Mouse (Mus musculus) kidney, postnatal 25 days (tissue): ENCODE measurements at regions not wholly inside any gene's neighbourhood (a gene's known extent, or its start where the extent isn't known, plus 50 kb on each side); places are given as distances from the start of the nearest gene placed in this dataset.
A peak's percentile ranks its signal among the peaks of the same experiment; 100 is the strongest.
"Not testable (repeated sequence)": the region's sequence is repeated elsewhere in the genome, so short reads cannot be mapped to it uniquely, and the experiment has no call there.

Experiments used
- DNase-seq, 2 experiments: peaks; one replicate each; pipeline ENCODE4 v3.0.0; 2021; ENCODE audit warnings: mixed read lengths in 2 of 2

DNA sequence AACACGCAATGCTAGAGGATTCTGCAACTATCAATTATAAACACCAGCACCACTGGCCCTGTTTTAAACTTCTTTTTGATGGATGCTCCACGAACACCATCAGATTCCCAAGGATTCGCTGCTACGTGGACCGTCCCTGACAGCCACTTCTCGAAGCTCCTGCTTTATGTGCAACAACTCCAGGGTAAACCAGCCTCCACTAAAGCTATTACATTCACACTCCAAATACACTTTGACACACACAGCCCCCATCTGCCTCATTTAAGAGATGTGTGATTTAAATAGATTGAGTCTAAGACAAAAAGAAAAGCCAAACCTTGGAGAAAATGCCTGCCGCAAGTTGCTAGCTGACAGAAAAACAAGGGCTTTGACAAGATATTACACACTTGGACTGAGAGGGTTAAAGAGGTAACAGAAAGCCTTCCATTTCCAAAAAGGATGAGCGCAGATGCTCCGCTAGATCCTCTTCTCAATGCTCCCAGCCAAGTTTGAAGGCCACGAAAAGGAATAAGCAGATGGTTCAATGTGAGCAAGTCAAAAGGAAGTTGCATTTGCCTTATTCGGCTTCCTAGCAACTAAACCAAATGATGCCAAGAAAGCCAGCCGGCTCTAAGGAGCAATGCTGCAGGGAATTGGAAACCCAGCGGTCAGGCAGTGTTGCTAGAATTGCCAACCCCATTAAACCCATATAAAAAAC lies 54.0 kb upstream of the Cnep1r1 start:
- DNase-seq = no peak

DNA sequence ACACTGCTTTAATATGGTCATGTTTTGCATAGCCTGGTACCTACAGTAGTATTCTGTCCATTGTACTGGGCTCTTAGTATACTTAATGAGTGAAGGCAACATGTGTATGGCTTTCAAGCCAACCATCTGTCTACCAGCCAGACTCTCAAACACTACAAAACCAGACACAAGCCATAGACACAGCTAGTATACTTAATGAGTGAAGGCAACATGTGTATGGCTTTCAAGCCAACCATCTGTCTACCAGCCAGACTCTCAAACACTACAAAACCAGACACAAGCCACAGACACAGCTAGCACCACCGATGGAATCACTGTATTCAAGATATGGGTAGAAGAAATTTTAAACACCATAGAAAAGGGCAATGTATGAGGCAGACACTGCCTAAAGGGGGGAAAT lies 59.5 kb upstream of the Cnep1r1 start:
- DNase-seq = not testable (repeated sequence)

DNA sequence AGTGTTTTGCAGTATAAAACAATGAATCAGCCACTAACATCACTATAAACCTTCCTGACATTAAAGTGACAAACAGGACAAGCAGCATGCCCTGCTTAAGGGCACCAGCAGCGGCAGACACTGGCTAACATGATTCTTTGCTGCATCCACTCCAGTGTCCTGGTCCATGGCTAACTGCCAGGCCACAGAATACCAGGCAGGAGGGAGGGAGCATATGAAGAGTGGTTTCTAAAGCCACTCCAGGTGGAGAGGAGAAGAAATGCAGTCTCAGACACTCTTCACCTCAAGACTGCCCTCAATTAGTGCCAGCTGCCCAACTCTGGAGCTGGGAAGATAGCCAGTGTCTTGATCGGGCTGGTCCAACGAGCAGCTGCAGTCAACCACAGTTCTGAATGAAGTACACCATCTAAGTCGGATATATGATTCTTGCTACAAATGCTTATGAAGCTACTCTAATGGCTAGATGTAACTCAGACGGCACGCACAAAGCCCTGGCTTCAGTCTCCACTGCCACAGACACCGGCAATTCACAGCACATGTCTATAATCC lies 60.8 kb upstream of the Cnep1r1 start:
- no peak for DNase-seq

DNA sequence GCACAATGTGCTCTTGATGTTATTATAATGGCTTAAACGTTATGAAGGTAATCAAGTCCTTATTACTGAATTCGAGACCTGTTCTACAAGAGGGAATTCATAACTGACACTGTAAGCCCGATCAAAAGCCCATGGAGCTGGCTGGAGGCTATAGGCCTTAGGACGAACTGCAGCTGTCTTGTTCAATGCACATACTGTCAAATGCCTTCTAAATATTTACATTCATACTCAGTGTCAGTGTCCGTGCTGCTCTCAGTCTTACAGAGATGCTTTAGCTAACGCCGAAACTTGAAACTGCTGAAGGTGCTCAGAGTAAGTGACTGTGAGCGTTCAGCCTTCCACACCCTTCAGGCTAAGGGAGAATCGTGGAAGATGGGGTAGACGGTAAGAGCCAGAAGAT lies 67.9 kb upstream of the Cnep1r1 start:
- no peak for DNase-seq

DNA sequence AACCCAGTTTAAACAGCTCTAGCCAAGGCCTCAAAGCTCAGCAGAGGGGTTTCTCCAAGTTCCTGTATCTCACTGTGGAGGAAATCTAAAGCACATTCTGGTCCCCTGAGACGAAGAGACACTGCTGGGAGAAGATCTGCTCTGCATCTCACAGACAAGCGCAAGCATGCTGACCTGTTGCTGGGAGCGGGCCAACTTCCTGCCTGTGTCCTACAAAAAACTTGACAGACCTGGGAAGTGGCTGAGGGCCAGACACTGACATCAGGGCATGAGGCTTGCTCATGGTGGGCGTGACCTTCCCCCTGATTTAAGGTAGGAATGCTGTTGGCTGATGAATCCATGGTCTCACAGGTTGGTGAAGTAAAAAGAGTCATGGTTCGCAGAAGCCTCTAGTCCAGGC lies 69.5 kb upstream of the Cnep1r1 start:
- peak; percentile 77 to 86 for DNase-seq

DNA sequence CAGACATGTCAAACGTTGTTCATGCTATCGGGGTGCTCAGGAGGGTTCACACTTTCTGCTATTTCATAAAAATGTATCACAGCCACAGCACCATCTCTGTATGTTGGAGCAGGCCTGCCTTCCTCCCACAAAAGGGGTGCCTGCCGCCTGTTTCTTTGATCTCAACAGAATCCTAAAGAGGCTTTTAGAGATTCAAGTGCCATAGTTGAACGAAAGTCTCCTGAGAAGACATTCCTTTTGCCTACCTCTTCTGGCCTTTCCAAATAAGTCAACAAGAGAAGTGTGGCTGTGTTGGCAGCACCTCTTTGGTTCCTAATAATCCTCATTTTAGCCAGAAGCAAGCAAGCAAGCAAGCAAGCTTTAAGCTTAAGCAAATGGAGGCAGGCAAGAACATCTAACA lies 72.6 kb upstream of the Cnep1r1 start:
- no peak for DNase-seq

DNA sequence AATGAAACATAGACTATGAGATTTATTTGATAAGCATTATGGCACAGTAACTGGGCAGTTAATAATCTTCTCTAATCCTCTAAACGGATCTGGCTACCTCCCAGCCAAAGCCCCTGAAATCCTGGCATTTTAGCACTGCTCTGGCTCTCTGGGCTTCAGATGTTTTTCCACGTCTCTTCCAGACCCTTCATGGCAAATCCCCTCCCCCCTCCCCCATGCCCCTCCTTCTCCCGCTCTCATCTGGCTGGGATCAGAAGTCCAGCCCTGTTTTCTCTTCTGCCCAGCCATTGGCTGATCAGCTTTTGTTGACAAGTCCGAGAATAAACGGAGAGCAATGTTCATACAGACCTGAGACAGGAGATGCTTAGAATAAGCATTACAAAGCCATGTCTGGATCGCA lies 79.3 kb upstream of the Cnep1r1 start:
- peak in 1 of 2 experiments; percentile 2 for DNase-seq

DNA sequence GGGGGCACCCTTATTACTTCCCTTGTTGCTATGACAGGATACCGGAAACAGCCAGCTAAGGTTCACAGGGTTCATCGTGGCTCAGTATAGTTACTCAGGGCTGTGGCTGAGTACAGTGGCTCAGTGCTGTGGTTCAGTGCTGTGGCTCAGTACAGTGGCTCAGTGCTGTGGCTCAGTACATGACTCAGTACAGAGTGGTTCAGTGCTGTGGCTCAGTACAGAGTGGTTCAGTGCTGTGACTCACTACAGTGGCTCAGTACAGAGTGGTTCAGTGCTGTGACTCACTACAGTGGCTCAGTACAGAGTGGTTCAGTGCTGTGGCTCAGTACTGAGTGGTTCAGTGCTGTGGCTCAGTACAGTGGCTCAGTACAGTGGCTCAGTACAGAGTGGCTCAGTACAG lies 78.6 kb upstream of the Zfp423 start:
- DNase-seq = no peak

DNA sequence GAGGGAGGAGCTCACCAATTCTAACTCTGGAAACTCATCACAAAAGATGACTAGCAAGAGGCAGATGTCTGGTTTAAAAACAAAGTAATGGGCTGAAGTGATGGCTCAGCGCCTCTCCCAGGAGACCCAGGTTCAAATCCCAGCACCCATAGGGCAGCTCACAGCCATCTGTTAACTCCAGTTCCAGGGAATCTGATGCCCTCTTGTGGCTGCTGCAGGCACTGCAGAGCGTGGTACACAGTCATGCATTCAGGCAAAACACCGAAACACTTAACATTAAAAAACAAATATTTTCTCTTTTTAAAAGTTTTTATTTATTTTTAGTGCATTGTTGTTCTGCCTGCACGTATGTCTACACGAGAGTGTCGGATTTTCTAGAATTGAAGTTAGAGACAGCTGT lies 73.7 kb upstream of the Zfp423 start:
- DNase-seq = peak in 1 of 2 experiments; percentile 11

DNA sequence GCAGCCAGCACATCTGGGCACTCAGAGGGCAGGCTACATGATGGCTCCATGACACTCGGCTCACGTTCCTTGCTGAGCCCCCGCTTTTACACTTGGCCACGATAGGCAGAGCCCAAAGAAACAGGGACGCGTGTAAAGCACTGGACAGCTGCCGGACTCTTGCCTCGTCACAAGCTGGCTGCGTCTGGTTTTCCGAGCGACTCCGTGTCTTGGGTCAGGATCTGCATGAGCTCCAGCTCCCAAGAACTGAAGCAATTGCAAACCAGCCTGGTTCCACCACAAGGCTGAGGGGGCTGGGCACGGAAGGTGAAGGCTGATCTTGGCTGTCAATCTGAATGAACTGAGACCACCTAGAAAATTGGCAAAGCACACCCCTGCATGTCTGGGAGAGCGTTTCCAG lies 65.1 kb upstream of the Zfp423 start:
- DNase-seq = no peak

DNA sequence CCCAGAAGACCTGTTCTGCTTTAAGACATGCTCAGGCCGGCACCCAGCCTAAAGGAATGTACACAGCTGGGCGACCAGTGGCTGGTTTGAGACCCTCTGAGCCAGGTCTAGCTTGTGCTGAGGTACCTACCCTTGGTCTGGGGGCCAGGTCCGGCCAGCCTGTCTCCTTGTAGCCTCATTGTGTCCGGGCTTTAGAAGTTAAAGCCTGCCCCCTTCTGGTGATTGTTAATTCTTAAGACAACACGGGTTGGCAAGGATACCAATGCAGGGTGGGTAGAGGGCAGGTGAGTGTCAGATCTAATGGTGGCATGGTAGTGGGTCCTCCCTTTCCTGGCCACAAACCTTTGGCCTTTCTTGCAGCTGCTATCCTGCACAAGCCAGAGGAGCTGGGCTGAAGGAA lies 64.0 kb upstream of the Zfp423 start:
- peak; percentile 48 to 51 for DNase-seq

DNA sequence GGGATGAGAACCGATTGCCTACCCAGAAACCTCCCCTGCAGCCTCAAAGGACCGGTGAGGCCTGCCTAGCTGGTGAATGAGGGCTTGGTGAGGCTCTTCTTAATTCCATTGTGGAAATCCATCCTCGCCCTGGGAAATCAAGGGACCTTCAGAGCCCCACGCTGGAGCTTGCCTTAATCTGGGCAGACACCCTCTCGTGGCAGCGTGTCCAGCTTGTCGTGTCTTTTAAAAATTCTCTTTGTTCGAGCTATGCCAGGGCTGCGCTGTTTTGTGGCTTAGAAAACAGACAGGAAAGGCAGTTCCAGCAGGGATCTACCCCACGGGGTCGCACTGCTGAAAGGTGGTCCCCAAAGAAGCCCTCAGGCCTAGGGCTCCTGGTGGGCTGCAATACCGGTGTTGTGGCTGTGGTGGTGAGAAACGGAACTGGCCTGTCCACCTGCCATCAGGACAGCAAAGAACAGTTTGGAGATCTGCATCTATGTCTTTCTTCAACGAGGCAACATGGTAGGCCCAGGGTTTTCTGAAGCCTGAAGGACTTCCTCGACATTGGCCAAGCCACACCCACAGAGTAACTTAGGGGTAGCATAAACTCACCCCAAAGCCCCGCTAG lies 63.5 kb upstream of the Zfp423 start:
- DNase-seq = no peak

DNA sequence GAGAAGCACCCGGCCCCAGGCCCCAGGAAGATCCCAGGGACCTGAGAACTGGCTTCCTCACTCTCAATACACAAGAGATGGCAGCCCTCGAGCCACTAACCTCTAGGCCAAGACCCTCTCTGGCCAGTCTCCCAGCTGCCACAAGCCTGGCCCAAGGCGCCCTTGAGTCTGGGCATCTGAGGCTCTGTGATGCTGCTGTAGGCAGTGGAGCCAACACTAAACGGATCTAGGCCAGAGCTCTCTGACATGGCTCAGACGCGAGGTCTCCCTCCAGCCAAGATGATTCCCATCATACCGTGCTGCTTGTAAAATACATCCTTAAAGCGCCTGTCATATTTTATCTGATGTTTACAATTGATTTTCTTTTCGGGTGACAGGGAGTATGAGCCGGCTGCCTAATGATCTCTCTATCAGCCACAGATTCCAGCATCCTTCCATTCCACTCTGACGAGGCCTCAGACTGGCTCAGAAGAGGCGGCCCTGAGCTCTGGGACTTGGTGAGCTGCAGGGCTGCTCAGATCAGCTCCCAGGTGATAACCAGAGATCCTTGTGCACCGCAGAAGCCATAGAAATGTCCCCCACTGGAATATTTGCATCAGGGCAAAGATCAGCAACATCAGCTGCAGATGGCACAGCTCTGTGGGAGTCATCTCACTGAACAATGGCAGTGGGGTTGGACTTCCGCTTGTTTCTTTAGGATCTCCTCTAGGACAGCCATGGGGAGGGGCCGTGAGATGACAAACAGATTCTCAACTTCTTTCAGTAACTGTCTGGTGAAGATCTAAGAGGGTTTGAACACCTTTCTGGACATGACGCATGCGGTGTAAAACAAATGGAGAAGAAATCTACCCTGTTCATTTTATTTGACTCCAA lies 60.1 kb upstream of the Zfp423 start:
- DNase-seq = no peak

DNA sequence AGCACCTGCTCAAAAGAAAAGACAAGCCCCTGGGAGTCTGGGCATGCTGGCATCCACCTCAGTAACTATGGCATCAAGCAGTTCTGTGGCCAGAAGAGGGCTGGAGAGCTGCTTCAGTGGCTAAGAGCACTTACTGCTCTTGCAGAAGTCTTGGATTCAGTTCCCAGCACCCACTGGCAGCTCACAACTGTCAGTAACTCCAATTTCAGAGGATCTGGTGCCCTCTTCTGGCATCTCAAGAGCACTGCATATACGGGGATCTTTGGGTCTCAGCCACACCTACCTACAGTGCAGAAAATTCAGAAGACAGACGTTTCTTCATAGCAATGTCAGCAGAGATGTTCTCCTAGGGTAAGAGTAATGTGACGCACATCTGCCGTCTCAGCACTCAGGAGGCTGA lies 59.1 kb upstream of the Zfp423 start:
- no peak for DNase-seq

DNA sequence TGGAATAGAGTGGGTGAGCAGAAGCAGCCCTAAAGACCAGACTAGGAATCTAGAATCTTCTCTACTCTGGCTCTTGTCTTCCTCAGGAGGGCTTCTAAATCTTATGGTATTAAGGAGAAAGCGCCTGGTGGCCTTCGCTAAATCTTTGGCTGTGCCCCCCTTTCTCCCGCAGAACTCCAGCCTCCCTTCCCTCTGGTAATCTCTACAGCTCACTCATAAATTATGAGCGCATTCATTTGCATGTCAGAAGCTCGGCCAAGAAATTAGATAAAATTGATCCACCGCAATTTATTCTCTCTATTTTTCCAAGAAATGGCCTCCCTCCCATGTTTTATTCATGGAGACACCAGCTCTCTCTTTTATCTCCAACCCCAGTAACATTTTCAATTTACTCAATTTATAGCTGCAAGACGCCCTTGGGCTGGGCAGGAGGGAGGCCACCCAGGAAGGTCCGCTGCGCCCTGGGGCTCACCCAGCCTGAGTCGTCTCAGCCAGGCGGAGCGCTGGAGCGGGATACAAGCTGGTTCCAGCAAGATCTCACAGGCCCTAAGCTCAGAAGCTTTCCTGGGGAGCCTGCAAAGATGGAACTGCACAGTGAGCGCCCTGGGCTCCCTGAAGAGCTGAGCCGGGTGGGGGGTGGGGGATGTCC lies 52.9 kb upstream of the Zfp423 start:
- DNase-seq = no peak

DNA sequence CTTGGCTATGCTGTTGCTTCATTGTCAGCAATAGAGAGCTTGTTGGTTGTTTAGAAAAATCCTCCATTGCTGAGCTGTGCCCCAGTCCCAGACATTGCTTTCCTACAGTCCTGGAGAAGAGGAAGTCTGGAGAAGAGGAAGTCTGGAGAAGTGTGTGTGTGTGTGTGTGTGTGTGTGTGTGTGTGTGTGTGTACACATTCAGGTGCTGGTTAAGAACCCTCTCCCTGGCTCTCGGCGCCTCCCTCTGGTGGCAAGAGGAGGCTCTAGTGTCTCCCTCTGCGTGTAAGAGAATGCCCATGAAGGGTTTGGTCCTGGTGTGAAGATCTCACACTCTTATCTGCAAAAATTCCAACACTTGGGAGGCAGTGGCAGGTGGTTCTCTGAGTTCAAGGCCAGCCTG lies 51.2 kb upstream of the Zfp423 start:
- peak; percentile 66 to 75 for DNase-seq

DNA sequence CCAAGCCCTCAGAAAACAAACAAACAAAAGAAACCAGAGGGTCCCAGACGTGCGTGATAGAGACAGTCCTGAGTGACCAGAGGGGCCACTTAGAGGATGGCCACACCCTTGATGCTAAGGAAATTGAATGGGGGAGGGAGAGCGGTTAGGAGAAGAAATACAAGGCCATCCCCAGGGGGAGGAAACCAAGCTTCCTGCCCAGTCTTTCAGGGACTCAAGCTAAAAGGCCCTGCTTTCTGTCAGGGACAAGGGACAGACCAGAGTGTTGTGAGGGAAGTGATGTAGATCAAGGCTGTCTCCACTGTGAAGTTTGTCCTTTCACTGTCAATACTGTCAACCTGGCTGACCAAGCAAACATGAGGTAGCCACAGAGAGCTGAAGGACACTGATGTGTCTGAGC lies 50.5 kb upstream of the Zfp423 start:
- DNase-seq = no peak
